Mouse (Mus musculus) liver, postnatal 0 days (tissue): Measurements from ENCODE around the gene Shh. TPM values are rescaled to one million over a fixed set of nuclear protein-coding genes. Genes with fewer than 3 reads are reported as not detected.

Experiments used
- ATAC-seq: fragments of 200-750 bp; cut with Nextera tagmentation; 2 replicates; pipeline ENCODE4 v1.8.0; 2017; ENCODE audit warnings: mild to moderate bottlenecking, moderate library complexity
- DNase-seq: peaks from one replicate; pipeline ENCODE4 v3.0.0-alpha.2; 2016
- H3K27ac ChIP-seq: fragments of 300-500 bp; sonication (generic); 2 replicates; pipeline ENCODE4 v1.5.1; 2014; ENCODE audit warnings: antibody characterized with exemption, moderate library complexity, mild to moderate bottlenecking, low read depth
- H3K27me3 ChIP-seq: fragments of 300-500 bp; sonication (generic); 2 replicates; pipeline ENCODE4 v1.6.1; 2014; ENCODE audit warnings: low read length, control low read depth, mixed read lengths; ENCODE audit not compliant: insufficient read depth
- H3K36me3 ChIP-seq: fragments of 300-500 bp; sonication (generic); replicated peaks from 2 replicates; pipeline ENCODE4 v1.6.1; 2014; ENCODE audit warnings: mild to moderate bottlenecking, control low read depth, low read length, moderate library complexity, mixed read lengths; ENCODE audit not compliant: insufficient read depth
- H3K4me1 ChIP-seq: fragments of 300-500 bp; sonication (generic); 2 replicates; pipeline ENCODE4 v1.6.1; 2014; ENCODE audit warnings: antibody characterized with exemption, mild to moderate bottlenecking, control low read depth; ENCODE audit not compliant: insufficient read depth
- H3K4me2 ChIP-seq: fragments of 300-500 bp; sonication (generic); 2 replicates; pipeline ENCODE4 v1.6.1; 2014; ENCODE audit warnings: low read depth, mild to moderate bottlenecking, low read length, moderate library complexity, mixed read lengths
- H3K4me3 ChIP-seq: fragments of 300-500 bp; sonication (generic); 2 replicates; pipeline ENCODE4 v1.5.1; 2014; ENCODE audit warnings: low read depth, low read length
- H3K9ac ChIP-seq: fragments of 300-500 bp; sonication (generic); replicated peaks from 2 replicates; pipeline ENCODE4 v1.6.1; 2014; ENCODE audit warnings: mild to moderate bottlenecking, moderate library complexity
- H3K9me3 ChIP-seq: fragments of 300-500 bp; sonication (generic); 2 replicates; pipeline ENCODE4 v1.6.1; 2016; ENCODE audit warnings: mild to moderate bottlenecking, control low read depth, low read length, mixed read lengths
- CTCF ChIP-seq: sonication (generic); IDR thresholded peaks from 2 replicates; pipeline ENCODE4 v1.5.1; 2016; ENCODE audit warnings: antibody characterized with exemption, low read depth
- EP300 ChIP-seq: IDR thresholded peaks from 2 replicates; pipeline ENCODE4 v1.6.1; 2016; ENCODE audit warnings: antibody characterized with exemption, low read depth, mild to moderate bottlenecking
- WGBS: fragments of 180-500 bp; shearing (Covaris S2); extraction: QIAGEN DNeasy Blood & Tissue Kit; methylation state at CpG from one replicate; pipeline ENCODE4 v1.1.7; 2014; ENCODE audit not compliant: insufficient replicate concordance; 5-methylcytosine and 5-hydroxymethylcytosine counted together
- polyA plus RNA-seq: library from polyadenylated mRNA; unstranded; fragments of >200 nt; fragmentation: Nextera tagmentation; extraction: Ambion mirVana; gene quantifications from 2 replicates; pipeline ENCODE4 v1.2.1, GENCODE M21; 2015

Shh gene
- polyA plus RNA-seq, 1 experiment from 2014 or later: not detected

DNA sequence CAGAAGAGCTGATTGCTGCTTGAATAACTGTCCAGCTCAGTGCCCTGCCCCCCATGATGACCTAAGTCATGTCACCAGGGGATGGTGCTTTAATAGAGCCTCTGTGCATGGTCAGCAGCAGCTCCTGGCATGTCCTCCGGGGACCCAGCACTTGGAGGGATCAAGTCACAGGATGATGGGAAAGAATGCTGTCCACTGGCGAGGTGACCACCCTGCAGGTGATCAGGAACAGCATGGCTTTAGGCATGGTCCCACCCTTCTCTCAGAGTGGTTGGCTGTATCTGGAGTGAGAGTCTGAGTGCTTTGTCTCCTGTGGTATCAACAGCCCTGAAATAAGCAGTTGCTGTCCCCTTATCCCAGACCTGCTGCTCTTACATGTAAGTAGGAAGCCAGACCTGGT, 14.7 kb upstream of the Shh start:
- H3K9me3 ChIP-seq: no peaks in the 10 kb centered on the region
- no peak overlapping the region for H3K27ac ChIP-seq
- no peak overlapping the region for H3K4me3 ChIP-seq
- TF ChIP-seq EP300 (no peak), CTCF (no peak)
- no peaks in the 10 kb centered on the region for H3K36me3 ChIP-seq
- H3K4me2 ChIP-seq: no peak overlapping the region
- H3K4me1 ChIP-seq: no peaks in the 10 kb centered on the region
- WGBS: 56% methylated on average over 2 of the region's 2 CpGs
- no peak overlapping the region for H3K9ac ChIP-seq
- DNase-seq: no peak
- H3K27me3 ChIP-seq: no peaks in the 10 kb centered on the region
- no peak for ATAC-seq

DNA sequence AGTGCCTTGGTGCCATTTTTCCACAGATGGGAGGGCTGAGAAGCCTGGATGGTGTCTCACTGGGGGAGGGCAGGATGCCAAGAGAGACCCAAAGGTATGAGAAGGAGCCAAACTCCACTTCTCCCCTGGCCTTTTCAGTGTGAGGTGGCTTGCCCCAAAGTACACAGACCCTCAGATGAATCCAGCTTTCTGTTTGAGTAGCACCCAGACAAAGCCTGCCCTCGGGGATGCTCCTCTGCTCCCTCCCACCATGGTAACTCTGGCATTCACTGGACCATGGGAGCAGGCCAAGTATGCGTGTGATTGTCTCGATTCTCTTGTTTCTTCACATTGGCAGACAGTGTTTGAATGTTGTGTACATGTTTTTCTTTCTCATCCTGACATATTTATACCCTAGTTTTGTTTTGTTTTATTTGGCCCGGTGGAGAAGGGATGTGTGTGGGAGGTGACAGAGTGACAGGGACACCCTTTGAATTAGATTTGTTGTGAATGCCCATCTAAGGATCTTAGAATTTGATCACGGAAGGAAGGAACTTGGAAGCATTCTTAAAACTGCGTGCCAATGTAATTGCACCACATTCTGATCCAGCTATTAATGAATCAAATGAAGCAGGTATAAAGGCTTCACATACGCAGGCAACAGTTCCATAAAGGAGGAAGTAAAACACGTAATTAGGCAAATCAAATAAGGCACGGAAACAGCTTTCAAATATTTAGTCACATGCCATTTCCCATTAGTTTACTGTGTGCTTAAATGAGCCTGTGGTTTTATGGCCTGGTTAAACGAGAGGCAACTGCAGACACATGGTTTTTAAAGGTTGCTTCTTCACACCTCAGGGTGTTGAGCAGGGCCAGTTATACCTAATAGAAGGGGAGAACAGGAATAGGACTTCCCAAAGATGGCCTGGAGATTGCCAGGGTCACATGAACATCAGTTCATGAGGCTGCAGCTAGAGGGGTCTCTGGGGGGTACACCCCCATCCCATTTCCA, 9.6 kb upstream of the Shh start:
- Histone ChIP-seq H3K27ac (no peak overlapping the region), H3K4me3 (no peak overlapping the region), H3K9ac (no peak overlapping the region), H3K36me3 (no peaks in the 10 kb centered on the region), H3K27me3 (no peaks in the 10 kb centered on the region), H3K4me1 (no peaks in the 10 kb centered on the region), H3K9me3 (no peaks in the 10 kb centered on the region), H3K4me2 (no peak overlapping the region)
- ATAC-seq: no peak
- WGBS: 64% methylated on average over 10 of the region's 10 CpGs
- no peak for TF ChIP-seq CTCF
- no peak for TF ChIP-seq EP300
- DNase-seq: no peak

DNA sequence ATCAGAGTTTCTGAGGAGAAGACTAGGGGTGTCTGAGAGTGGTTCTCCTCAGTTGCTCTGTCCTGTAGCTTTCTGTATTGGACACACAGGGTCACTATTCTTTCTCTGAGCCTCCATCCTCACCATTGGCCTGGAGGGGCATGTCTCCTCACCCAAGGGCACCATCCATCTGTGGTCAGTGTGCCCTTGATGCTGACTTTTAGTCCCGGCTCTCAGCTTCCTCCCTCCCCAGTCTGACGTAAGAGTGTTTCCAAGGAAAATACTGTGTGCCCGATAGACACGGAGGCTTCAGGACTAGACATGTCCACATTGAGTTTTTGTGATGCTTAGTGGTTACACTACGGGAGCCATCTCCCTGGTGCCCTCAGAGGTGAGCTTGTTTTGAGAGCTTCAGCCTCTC, 6.5 kb upstream of the Shh start:
- Histone ChIP-seq H3K4me3 (no peak overlapping the region), H3K27me3 (0 out of 2 replicates have a peak, but pooled peaks cover 3% of the 10 kb centered on the region), H3K4me2 (no peak overlapping the region), H3K9me3 (no peaks in the 10 kb centered on the region), H3K4me1 (no peaks in the 10 kb centered on the region), H3K36me3 (no peaks in the 10 kb centered on the region), H3K9ac (no peak overlapping the region), H3K27ac (no peak overlapping the region)
- ATAC-seq (no peak), DNase-seq (no peak)
- TF ChIP-seq CTCF (no peak), EP300 (no peak)
- 71% methylated on average over 5 of the region's 5 CpGs for WGBS

DNA sequence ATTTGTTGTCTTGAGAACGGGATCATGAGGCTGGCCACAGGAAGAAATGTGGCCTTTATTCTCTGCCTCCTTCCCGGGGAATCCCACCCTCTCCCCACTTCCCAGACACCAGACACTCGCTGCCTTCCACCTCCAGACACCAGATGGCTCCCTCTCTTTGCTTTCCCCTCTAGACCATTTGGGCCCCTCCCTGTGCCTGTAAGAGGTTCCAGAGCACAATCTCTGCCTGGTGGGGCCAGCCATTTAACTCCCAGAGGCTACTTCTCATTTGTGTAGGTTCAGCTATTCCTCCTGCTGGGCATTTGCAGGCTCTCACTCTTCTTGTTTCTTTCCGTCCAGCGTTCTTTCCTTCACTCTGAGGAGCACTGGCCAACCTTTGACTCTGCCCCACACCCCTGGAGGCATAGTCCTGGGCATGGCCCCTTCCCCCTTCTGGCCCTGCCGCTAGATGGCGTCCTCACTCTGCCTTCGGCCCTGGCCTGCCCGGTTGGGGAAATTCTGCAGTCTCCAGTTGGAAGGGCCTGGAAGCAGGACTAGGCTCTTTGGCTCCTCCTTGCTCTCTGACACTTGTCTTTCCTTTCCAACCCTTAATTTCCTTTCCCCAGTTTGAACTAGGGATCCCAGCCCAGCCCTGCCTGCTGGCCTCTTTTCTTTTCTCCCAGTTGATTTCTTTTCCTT, 2.6 kb upstream of the Shh start:
- no peak overlapping the region for H3K4me2 ChIP-seq
- no peak overlapping the region for H3K9ac ChIP-seq
- WGBS: 3% methylated on average over 9 of the region's 9 CpGs
- peak; percentile 70 for DNase-seq
- H3K36me3 ChIP-seq: no peaks in the 10 kb centered on the region
- no peak overlapping the region for H3K4me3 ChIP-seq
- peaks cover 42% of the 10 kb centered on the region for H3K27me3 ChIP-seq
- TF ChIP-seq CTCF: peak; percentile 75
- TF ChIP-seq EP300: no peak
- peak; percentile 47; the same call in 1 of the 2 replicates for ATAC-seq
- H3K9me3 ChIP-seq: no peaks in the 10 kb centered on the region
- no peaks in the 10 kb centered on the region for H3K4me1 ChIP-seq
- no peak overlapping the region for H3K27ac ChIP-seq

DNA sequence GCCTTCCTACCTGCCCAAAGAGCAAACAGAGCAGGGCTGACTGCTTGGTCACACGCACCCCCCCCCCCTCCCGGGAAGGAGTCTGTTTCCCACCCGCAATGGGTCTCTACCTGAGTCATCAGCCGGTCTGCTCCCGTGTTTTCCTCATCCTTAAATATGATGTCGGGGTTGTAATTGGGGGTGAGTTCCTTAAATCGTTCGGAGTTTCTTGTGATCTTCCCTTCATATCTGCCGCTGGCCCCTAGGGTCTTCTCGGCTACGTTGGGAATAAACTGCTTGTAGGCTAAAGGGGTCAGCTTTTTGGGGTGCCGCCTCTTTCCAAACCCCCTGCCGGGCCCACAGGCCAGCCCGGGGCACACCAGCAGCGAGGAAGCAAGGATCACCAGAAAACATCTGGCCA, 705 bp downstream of the Shh start:
- Histone ChIP-seq H3K36me3 (no peaks in the 10 kb centered on the region), H3K27me3 (peaks cover 74% of the 10 kb centered on the region), H3K9me3 (no peaks in the 10 kb centered on the region), H3K27ac (no peak overlapping the region), H3K4me1 (no peaks in the 10 kb centered on the region), H3K4me3 (no peak overlapping the region), H3K9ac (no peak overlapping the region), H3K4me2 (no peak overlapping the region)
- 4% methylated on average over 15 of the region's 15 CpGs for WGBS
- ATAC-seq: no peak
- no peak for DNase-seq
- TF ChIP-seq CTCF (no peak), EP300 (no peak)

DNA sequence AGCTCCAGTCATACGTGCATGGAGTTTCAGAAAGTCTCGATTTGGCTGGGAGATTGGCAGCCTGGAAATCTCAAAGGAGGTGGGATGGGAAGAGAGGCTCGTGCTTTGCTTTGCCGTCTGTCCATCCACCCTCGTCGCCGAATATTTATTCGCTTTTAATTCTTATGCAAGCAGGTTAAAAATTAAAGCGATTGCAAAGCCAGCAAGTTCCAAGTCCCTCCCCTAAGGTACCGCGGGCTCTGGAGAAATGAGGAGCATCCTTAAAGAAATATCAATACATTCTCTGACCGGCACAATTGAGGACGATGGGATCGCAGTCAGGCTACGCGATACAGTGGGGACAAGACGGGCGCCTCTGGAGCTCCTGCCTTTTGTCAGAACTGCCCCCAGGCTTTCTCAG, 1.5 kb downstream of the Shh start:
- no peak for TF ChIP-seq EP300
- no peak for TF ChIP-seq CTCF
- Histone ChIP-seq H3K9me3 (no peaks in the 10 kb centered on the region), H3K27me3 (peaks cover 82% of the 10 kb centered on the region), H3K4me2 (no peak overlapping the region), H3K27ac (no peak overlapping the region), H3K36me3 (no peaks in the 10 kb centered on the region), H3K9ac (no peak overlapping the region), H3K4me1 (no peaks in the 10 kb centered on the region), H3K4me3 (no peak overlapping the region)
- WGBS: 2% methylated on average over 18 of the region's 18 CpGs
- ATAC-seq (no peak), DNase-seq (no peak)
